Mouse (Mus musculus): ENCODE measurements around the gene Nckap5l. TPM values are rescaled to one million over a fixed set of nuclear protein-coding genes. Genes with fewer than 3 reads are reported as not detected.
"Not testable (repeated sequence)": the region's sequence is repeated elsewhere in the genome, so short reads cannot be mapped to it uniquely, and the experiment has no call there.

The Nckap5l gene
- polyA plus RNA-seq, 1 experiment from 2014 or later, result 14.9 TPM

DNA sequence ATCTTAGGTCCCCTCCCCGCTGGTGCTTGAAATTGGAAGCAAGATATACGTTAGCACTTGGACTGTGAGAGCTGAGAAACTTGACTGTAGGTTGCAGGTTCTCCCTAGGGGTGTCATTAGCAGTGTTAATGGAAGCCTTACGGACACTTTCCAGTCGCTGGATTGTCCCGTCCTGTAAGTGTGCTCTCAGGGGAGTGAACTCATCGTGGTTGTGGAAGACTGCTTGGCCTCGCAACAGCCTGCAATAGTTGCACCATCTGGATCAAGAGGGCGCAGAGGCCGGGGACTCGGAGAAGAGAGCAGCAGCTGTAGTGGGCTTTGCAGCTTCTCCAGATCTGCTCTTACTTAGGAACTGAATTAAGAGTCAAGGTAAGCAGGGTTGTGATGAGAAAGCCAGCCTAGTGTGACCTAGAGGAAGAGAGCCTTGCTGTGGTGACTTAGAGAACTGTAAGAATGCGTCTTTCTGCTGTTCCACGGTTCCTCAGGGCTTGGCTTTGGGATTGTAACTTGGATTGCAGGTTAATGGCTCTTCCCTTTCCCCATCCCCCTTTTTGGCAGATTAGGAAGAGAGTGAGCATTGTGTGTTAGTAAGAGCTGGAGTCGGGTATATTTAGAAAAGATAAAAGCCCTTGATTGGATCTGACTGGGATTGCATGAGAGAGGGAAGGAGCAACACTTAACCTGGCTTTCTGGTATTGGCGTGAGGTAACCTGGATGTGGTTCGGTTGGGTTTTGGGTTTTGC, 57.9 kb downstream of the Nckap5l start:
- WGBS, result 76% methylated on average over 15 of the region's 15 CpGs
- H3K27me3 ChIP-seq, result no peaks in the 10 kb centered on the region
- peaks cover 26% of the 10 kb centered on the region for H3K36me3 ChIP-seq
- H3K9me3 ChIP-seq (replicated peaks), result no peaks in the 10 kb centered on the region
- H3K4me3 ChIP-seq, result no peak overlapping the region
- no peak for ATAC-seq (ENCODE audit: low FRiP score)
- H3K27ac ChIP-seq, result peak overlapping the region; percentile 3; the same call in 1 of the 2 replicates
- H3K9ac ChIP-seq, result no peak overlapping the region
- H3K4me2 ChIP-seq (replicated peaks), result no peak overlapping the region
- H3K4me1 ChIP-seq, result peaks cover 37% of the 10 kb centered on the region

GRCm38 (mm10) chr15:99397622-99398021, 59.9 kb downstream of the Nckap5l start:
- H3K4me2 ChIP-seq (replicated peaks), result no peak overlapping the region
- 92% methylated on average over 2 of the region's 2 CpGs for WGBS
- no peak overlapping the region for H3K27ac ChIP-seq
- no peak overlapping the region for H3K4me3 ChIP-seq
- ATAC-seq (ENCODE audit: low FRiP score), result no peak
- no peak overlapping the region for H3K9ac ChIP-seq
- peaks cover 48% of the 10 kb centered on the region for H3K4me1 ChIP-seq
- H3K36me3 ChIP-seq, result peaks cover 7% of the 10 kb centered on the region
- no peaks in the 10 kb centered on the region for H3K27me3 ChIP-seq
- no peaks in the 10 kb centered on the region for H3K9me3 ChIP-seq (replicated peaks)

- Histone ChIP-seq H3K4me1 (peaks cover 51% of the 10 kb centered on the region), H3K9me3 (replicated peaks) (no peaks in the 10 kb centered on the region), H3K36me3 (0 out of 2 replicates have a peak, but pooled peaks cover under 1% of the 10 kb centered on the region), H3K27ac (no peak overlapping the region), H3K4me2 (replicated peaks) (no peak overlapping the region), H3K27me3 (no peaks in the 10 kb centered on the region), H3K9ac (no peak overlapping the region; the same call in 1 of the 2 replicates), H3K4me3 (no peak overlapping the region)
- WGBS, result 78% methylated on average over 4 of the region's 4 CpGs
- ATAC-seq (ENCODE audit: low FRiP score), result no peak
Measured at GRCm38 (mm10) chr15:99396875-99397274, 60.7 kb downstream of the Nckap5l start.

GRCm38 (mm10) chr15:99396462-99396861, 61.1 kb downstream of the Nckap5l start:
- Histone ChIP-seq H3K27me3 (no peaks in the 10 kb centered on the region), H3K9ac (no peak overlapping the region; the same call in 1 of the 2 replicates), H3K27ac (no peak overlapping the region), H3K9me3 (replicated peaks) (no peaks in the 10 kb centered on the region), H3K4me1 (peaks cover 51% of the 10 kb centered on the region), H3K4me3 (no peak overlapping the region), H3K4me2 (replicated peaks) (no peak overlapping the region), H3K36me3 (no peaks in the 10 kb centered on the region)
- WGBS, result 81% methylated on average over 1 of the region's 1 CpGs
- ATAC-seq (ENCODE audit: low FRiP score), result no peak

- Histone ChIP-seq H3K4me1 (peaks cover 40% of the 10 kb centered on the region), H3K27ac (peak overlapping the region; percentile 88), H3K9ac (peak overlapping the region; percentile 92), H3K4me2 (replicated peaks) (peak overlapping the region; percentile 98), H3K36me3 (no peaks in the 10 kb centered on the region), H3K4me3 (peak overlapping the region; percentile 82), H3K27me3 (no peaks in the 10 kb centered on the region), H3K9me3 (replicated peaks) (no peaks in the 10 kb centered on the region)
- ATAC-seq (ENCODE audit: low FRiP score), result no peak
- 12% methylated on average over 24 of the region's 24 CpGs for WGBS
Measured at GRCm38 (mm10) chr15:99393386-99394252, 63.9 kb downstream of the Nckap5l start.

DNA sequence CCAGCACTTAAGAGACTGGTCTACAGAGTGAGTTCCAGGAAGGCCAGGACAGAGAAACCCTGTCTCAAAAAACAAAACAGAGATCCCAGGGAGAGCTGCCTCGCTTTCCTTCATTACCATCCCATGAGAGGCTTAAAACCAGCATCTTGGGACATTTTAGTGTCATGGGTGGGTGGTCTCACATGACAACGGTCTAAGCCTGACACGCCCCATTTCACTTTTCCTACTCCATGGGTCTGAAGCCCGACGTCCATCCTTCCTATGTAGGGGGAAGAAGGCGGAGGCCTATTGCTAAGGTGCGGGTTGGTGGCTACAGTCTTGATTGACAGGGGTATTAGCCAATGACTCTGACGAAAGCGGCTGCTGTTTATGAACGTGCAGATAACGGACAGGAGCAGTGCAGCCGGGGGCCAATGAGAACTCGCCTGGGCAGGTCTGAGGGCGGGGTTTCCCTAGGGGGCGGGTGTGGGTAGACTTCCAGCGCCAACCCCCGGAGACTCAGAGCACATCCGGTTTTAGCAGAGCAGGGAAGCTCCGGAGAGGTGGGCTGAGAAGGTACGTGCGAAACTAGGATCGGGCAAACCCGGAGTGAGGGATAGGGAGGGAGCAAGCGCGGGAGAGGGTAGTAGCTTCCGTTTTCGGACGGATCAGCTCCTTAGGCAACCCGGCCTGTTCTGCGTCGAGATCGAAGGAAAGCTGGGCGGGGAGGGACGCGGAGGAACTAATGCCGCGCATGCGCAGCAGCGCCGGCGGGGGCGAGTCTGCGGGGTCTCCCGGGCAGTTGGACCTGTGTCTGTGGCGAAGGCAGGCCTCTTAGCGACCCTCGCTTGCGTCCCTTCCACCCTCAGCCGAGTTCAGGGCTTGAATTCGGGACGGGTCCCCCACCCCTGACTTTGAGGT, 64.8 kb downstream of the Nckap5l start, which contains the start of gene Tmbim6:
TSS of gene Tmbim6 (plus strand) at position 397 of the 900 bp plus-strand sequence.
- Histone ChIP-seq H3K9me3 (replicated peaks) (no peaks in the 10 kb centered on the region), H3K9ac (peak within 1 kb of the TSS; percentile 92), H3K4me3 (peak within 1 kb of the TSS; percentile 82), H3K27ac (peak within 1 kb of the TSS; percentile 88), H3K4me2 (replicated peaks) (peak within 1 kb of the TSS; percentile 98), H3K27me3 (no peaks in the 10 kb centered on the region), H3K4me1 (peaks cover 39% of the 10 kb centered on the region), H3K36me3 (no peaks in the 10 kb centered on the region)
- peak; percentile 100 for ATAC-seq (ENCODE audit: low FRiP score)
- WGBS, result under 1% methylated on average over 49 of the region's 51 CpGs

DNA sequence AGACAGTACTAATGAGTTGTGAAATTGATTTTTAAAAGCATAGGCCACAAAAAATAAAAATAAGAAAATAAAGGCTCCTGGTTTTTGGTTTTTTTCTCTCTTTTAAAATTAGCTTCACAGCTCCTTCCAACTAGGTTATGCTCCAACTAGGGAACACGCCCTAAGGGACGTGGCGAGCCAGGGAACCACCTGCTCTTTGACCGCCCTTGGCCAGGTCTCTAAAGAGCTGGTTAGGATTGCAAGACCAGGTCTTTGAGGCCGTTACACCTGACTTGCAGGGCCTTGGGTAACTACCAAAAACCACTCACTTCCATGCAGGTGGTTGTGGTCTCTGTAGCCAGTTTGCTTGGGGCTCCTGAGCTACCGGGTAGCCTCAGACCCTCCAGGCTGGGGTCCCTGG, 65.6 kb downstream of the Nckap5l start:
- 84% methylated on average over 6 of the region's 6 CpGs for WGBS
- H3K4me1 ChIP-seq, result peaks cover 36% of the 10 kb centered on the region
- peak overlapping the region; percentile 49 for H3K27ac ChIP-seq
- peak overlapping the region; percentile 9; the same call in 1 of the 2 replicates for H3K9ac ChIP-seq
- no peaks in the 10 kb centered on the region for H3K9me3 ChIP-seq (replicated peaks)
- H3K4me3 ChIP-seq, result peak overlapping the region; percentile 82
- peak; percentile 5; the same call in 1 of the 2 replicates for ATAC-seq (ENCODE audit: low FRiP score)
- no peaks in the 10 kb centered on the region for H3K27me3 ChIP-seq
- no peaks in the 10 kb centered on the region for H3K36me3 ChIP-seq
- H3K4me2 ChIP-seq (replicated peaks), result peak overlapping the region; percentile 63

GRCm38 (mm10) chr15:99390472-99391401, 66.8 kb downstream of the Nckap5l start:
- H3K4me3 ChIP-seq, result no peak overlapping the region
- ATAC-seq (ENCODE audit: low FRiP score), result no peak
- H3K36me3 ChIP-seq, result no peaks in the 10 kb centered on the region
- no peak overlapping the region for H3K4me2 ChIP-seq (replicated peaks)
- WGBS, result 73% methylated on average over 7 of the region's 7 CpGs
- peaks cover 24% of the 10 kb centered on the region for H3K4me1 ChIP-seq
- H3K27ac ChIP-seq, result no peak overlapping the region
- H3K9ac ChIP-seq, result no peak overlapping the region
- H3K27me3 ChIP-seq, result no peaks in the 10 kb centered on the region
- no peaks in the 10 kb centered on the region for H3K9me3 ChIP-seq (replicated peaks)

DNA sequence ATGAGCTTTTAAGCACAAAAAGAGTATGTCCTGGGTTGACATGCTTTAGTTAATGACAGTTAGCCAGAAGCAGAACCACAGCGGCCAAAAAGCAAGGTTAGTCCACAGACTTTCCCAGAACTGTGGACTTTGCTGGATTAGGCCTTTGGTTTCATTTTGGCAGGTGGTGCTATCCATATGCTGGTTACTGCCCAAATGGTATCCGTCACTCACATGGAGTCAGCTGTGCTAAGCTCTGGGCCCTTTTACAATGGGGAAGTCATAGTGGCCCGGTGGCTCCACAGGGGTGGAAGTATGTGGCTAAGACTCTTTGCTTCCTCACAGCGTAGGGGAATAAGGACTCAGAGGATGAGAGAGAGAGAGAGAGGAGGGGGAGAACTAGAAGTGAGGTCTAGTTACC, 69.6 kb downstream of the Nckap5l start:
- no peak for ATAC-seq (ENCODE audit: low FRiP score)
- Histone ChIP-seq H3K36me3 (no peaks in the 10 kb centered on the region), H3K27me3 (no peaks in the 10 kb centered on the region), H3K27ac (no peak overlapping the region), H3K4me3 (no peak overlapping the region), H3K4me1 (peaks cover 3% of the 10 kb centered on the region; the same call in 1 of the 2 replicates), H3K9me3 (replicated peaks) (no peaks in the 10 kb centered on the region), H3K4me2 (replicated peaks) (no peak overlapping the region), H3K9ac (no peak overlapping the region)
- 64% methylated on average over 4 of the region's 4 CpGs for WGBS

- Histone ChIP-seq H3K4me3 (no peak overlapping the region), H3K4me2 (replicated peaks) (no peak overlapping the region), H3K9ac (no peak overlapping the region), H3K27ac (no peak overlapping the region), H3K36me3 (no peaks in the 10 kb centered on the region), H3K27me3 (no peaks in the 10 kb centered on the region), H3K4me1 (no peaks in the 10 kb centered on the region), H3K9me3 (replicated peaks) (no peaks in the 10 kb centered on the region)
- 77% methylated on average over 3 of the region's 3 CpGs for WGBS
- no peak for ATAC-seq (ENCODE audit: low FRiP score)
Measured at GRCm38 (mm10) chr15:99386796-99387195, 70.8 kb downstream of the Nckap5l start.

- H3K4me1 ChIP-seq; H3K27ac ChIP-seq; H3K9ac ChIP-seq; H3K4me2 ChIP-seq (replicated peaks); H3K36me3 ChIP-seq; ATAC-seq (ENCODE audit: low FRiP score); H3K9me3 ChIP-seq (replicated peaks); H3K4me3 ChIP-seq; H3K27me3 ChIP-seq: not testable (repeated sequence)
- WGBS, result 72% methylated on average over 3 of the region's 3 CpGs
Measured at GRCm38 (mm10) chr15:99386110-99386509, 71.4 kb downstream of the Nckap5l start.

Measured in hindbrain, embryonic 12.5 days (tissue).